Mouse (Mus musculus) midbrain, embryonic 13.5 days (tissue): ENCODE measurements around the gene Ccdc81. TPM values are rescaled to one million over a fixed set of nuclear protein-coding genes. Genes with fewer than 3 reads are reported as not detected.

Source experiments
- ATAC-seq: fragments of 200-750 bp; cut with Nextera tagmentation; 2 replicates; pipeline ENCODE4 v1.8.0; 2017; ENCODE audit warnings: mild to moderate bottlenecking, moderate TSS enrichment, moderate library complexity
- H3K27ac ChIP-seq: fragments of 300-500 bp; sonication (generic); 2 replicates; pipeline ENCODE4 v1.5.1; 2015; ENCODE audit warnings: inconsistent platforms, mild to moderate bottlenecking, moderate library complexity
- H3K27me3 ChIP-seq: fragments of 300-500 bp; sonication (generic); 2 replicates; pipeline ENCODE4 v1.6.1; 2015; ENCODE audit warnings: mild to moderate bottlenecking, inconsistent platforms
- H3K36me3 ChIP-seq: fragments of 300-500 bp; sonication (generic); 2 replicates; pipeline ENCODE4 v1.6.1; 2015; ENCODE audit warnings: mild to moderate bottlenecking, inconsistent platforms
- H3K4me1 ChIP-seq: fragments of 300-500 bp; sonication (generic); replicated peaks from 2 replicates; pipeline ENCODE4 v1.6.1; 2015; ENCODE audit warnings: inconsistent platforms
- H3K4me2 ChIP-seq: fragments of 300-500 bp; sonication (generic); replicated peaks from 2 replicates; pipeline ENCODE4 v1.6.1; 2015; ENCODE audit warnings: moderate library complexity, mild to moderate bottlenecking, inconsistent platforms
- H3K4me3 ChIP-seq: fragments of 300-500 bp; sonication (generic); replicated peaks from 2 replicates; pipeline ENCODE4 v1.5.1; 2015; ENCODE audit warnings: mild to moderate bottlenecking, inconsistent platforms
- H3K9ac ChIP-seq: fragments of 300-500 bp; sonication (generic); replicated peaks from 2 replicates; pipeline ENCODE4 v1.6.1; 2015; ENCODE audit warnings: mild to moderate bottlenecking, inconsistent platforms
- H3K9me3 ChIP-seq: fragments of 300-500 bp; sonication (generic); 2 replicates; pipeline ENCODE4 v1.6.1; 2016; ENCODE audit warnings: mild to moderate bottlenecking, inconsistent platforms
- WGBS: fragments of 180-500 bp; shearing (Covaris S2); methylation state at CpG from one replicate; pipeline ENCODE4 v1.1.7; 2015; 5-methylcytosine and 5-hydroxymethylcytosine counted together
- polyA plus RNA-seq: library from polyadenylated mRNA; unstranded; fragments of >200 nt; fragmentation: Nextera tagmentation; extraction: Ambion mirVana; gene quantifications from 2 replicates; pipeline ENCODE4 v1.2.1, GENCODE M21; 2015

Gene Ccdc81
- 0.49 and 0.93 TPM in 2 replicates for polyA plus RNA-seq

DNA sequence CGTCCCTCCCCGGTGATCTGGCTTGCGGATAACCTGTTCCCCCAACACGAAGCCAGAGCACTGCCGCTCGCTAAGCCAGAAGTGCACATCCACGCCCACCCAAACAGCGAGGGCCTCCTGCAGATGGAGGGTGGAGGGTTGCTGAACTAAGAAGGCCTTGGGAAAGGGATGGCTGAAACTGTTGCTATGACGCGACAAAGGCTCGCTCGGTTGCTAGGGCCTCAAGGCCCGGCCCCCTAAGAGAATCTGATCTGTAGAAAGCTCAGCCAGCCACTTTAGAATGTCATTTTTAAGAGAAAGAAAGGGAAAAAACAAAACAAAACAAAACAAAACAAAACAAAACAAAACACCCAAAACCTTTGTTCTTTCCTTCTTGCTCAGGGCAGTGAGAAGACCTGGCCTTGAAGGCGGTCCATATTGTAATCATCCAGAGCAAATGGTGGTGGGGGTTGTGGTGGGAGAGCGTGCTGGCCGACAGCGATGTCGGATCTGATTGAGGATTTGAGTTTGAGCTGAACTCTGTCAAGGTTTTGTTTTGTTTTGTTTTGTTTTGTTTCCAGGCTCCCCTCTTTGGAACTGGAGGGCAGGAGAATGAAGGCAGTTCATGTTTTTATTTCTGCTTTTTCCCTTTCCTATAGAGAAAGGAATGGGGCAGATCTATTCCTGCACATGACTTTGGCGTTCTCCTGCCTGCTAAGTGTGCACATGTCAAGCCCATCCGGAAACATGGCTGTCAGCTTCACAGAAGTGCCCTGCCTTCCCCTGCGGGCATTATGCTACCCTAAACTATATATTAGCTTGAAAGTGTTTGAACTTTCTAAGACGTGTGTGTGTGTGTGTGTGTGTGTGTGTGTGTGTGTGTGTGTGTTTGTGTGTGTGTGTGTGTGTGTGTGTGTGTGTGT, at the start of gene Ccdc81:
TSS of gene Ccdc81 (minus strand) at position 188 of the 902 bp plus-strand sequence.
- H3K36me3 ChIP-seq = no peaks in the 10 kb centered on the region
- H3K27me3 ChIP-seq = no peaks in the 10 kb centered on the region
- peaks cover 8% of the 10 kb centered on the region for H3K4me1 ChIP-seq
- peak within 1 kb of the TSS; percentile 41 for H3K4me2 ChIP-seq
- no peak within 1 kb of the TSS for H3K27ac ChIP-seq
- H3K9me3 ChIP-seq = no peaks in the 10 kb centered on the region
- WGBS = 22% methylated on average over 22 of the region's 22 CpGs
- H3K4me3 ChIP-seq = no peak within 1 kb of the TSS
- peak; percentile 86 for ATAC-seq
- no peak within 1 kb of the TSS for H3K9ac ChIP-seq

DNA sequence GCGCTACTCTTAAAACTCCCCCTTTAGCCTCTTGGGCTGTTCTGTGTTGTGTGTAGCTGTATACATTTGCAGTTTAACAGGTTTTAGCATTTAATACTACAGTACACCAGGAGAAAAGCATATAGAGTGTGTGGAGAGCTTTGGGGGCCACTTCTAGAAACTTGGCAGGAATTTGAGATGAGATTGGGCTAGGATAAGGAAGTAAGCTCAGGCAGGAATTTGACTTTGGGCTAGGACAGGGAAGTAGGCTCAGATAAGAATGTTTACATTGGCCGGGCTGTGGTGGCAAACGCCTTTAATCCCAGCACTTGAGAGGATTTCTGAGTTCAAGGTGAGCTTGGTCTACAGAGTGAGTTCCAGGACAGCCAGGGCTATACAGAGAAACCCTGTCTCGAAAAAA, 46.0 kb upstream of the Ccdc81 start:
- no peak overlapping the region for H3K4me3 ChIP-seq
- peaks cover 10% of the 10 kb centered on the region; the same call in 1 of the 2 replicates for H3K36me3 ChIP-seq
- H3K4me2 ChIP-seq = no peak overlapping the region
- no peak for ATAC-seq
- WGBS = 80% methylated on average over 4 of the region's 4 CpGs
- H3K27me3 ChIP-seq = no peaks in the 10 kb centered on the region
- H3K9me3 ChIP-seq = no peaks in the 10 kb centered on the region
- no peak overlapping the region for H3K9ac ChIP-seq
- no peak overlapping the region for H3K27ac ChIP-seq
- no peaks in the 10 kb centered on the region for H3K4me1 ChIP-seq

DNA sequence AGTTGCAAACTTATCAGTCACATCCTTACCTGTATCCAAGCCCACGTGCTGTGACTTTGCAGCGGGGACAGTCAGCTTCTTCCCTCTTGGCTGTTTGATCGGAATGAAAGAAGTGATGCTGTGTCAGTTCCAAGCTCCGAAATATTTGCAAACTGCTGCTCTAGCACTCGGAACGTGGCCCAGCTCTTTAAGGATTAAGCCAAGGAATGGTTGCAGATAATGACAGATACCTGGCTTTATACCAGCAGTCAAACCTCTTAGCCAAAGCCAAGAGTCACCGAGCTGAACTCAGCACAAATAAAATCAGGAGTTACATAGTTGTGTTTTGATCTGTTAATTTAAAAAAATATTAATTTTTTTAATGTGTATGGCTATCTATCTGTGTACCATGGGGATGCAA, 44.6 kb upstream of the Ccdc81 start:
- no peaks in the 10 kb centered on the region for H3K4me1 ChIP-seq
- no peaks in the 10 kb centered on the region for H3K27me3 ChIP-seq
- no peak overlapping the region for H3K4me2 ChIP-seq
- no peaks in the 10 kb centered on the region for H3K36me3 ChIP-seq
- no peak overlapping the region for H3K27ac ChIP-seq
- no peak for ATAC-seq
- H3K4me3 ChIP-seq = no peak overlapping the region
- WGBS = 88% methylated on average over 7 of the region's 7 CpGs
- no peaks in the 10 kb centered on the region for H3K9me3 ChIP-seq
- no peak overlapping the region for H3K9ac ChIP-seq

DNA sequence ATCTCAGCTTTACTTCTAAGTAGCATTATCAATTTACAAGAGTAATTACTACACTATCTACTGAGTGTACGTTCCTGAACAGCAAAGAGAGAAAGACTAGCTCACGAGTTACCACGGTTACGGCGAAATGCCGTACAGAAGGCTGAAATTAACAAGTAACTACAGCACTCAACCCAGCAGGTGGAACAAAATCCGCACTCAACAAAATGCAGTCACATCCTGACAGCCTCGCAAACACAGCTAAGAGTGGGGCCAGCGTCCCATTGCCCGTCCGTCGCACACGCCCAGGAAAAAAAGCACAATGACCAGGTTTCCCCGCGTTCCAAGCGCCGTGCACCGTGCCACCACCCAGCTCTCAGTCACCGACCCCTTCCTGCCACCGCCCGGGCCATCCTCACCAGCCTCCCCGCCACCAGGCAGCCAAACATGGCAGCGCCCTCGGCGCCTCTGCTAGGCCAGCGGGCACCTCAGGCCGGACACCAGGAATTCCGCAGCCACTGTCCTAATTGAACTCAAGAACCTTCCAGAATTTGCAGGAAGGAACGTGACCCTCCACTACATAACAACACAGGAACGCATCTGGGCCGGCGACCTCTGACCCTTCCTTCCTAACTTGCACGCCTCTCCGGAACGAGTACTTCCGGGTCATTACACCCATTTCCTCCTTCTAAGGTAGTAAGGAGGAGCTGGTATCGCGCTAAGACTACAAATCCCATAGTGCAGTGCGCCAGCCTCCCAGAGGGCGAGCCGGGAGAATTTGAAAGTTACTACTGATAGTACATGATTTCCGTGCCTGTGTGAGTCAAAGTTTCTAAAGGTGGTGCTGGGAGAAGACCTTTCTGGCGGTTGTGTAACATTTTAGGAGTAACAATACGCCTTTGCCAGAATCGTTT, 37.4 kb upstream of the Ccdc81 start, which contains the start of gene Hikeshi:
TSS of gene Hikeshi (minus strand) at position 634 of the 893 bp plus-strand sequence.
- Histone ChIP-seq H3K27ac (peak within 1 kb of the TSS; percentile 81), H3K27me3 (no peaks in the 10 kb centered on the region), H3K4me2 (peak within 1 kb of the TSS; percentile 67), H3K4me3 (peak within 1 kb of the TSS; percentile 81), H3K9ac (peak within 1 kb of the TSS; percentile 78), H3K4me1 (peaks cover 10% of the 10 kb centered on the region), H3K36me3 (no peaks in the 10 kb centered on the region), H3K9me3 (no peaks in the 10 kb centered on the region)
- ATAC-seq = peak; percentile 99
- under 1% methylated on average over 45 of the region's 45 CpGs for WGBS

DNA sequence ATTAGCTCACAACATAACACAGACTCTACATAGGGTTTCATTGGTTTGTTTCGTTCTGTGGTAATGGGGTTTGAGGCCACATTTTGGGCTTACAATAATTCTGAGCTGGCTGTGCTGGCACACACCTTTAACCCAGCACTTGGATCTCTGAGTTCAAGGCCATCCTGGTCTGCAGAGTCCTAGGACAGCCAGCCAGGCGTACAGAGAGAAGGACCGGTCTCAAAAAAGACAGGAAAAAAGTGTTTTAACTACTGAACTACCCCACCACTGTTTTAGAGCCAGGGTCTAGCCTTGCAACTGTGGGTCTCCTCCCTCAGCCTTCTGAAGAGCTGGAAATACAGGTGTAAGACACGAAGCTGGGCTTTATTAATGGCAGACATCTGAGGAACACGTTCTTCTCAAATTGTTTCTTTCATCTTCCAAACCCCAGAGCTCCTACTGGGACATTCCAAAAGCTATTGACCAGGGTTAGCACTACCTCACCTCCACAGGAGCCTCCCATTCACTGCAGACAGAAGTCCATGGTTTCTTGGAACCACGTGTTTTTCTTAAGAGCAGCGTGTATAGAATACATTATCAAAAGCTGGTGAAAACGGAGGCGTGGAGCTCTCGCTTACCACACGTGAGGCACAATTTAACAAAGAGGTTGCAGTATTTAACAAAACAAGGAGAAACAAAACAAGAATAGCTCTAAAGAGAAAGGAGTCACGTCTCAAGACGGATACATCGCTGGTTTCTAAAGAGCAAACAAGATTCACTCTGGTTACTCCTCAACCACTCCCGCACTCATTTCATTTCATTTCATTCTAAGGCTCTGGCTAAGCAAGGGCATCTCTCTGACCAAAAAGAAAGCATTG, 36.3 kb upstream of the Ccdc81 start:
- Histone ChIP-seq H3K36me3 (peaks cover 2% of the 10 kb centered on the region), H3K9me3 (no peaks in the 10 kb centered on the region), H3K27ac (no peak overlapping the region), H3K4me1 (peaks cover 10% of the 10 kb centered on the region), H3K27me3 (no peaks in the 10 kb centered on the region), H3K4me3 (peak overlapping the region; percentile 81), H3K9ac (peak overlapping the region; percentile 78), H3K4me2 (peak overlapping the region; percentile 67)
- 47% methylated on average over 15 of the region's 15 CpGs for WGBS
- ATAC-seq = no peak

DNA sequence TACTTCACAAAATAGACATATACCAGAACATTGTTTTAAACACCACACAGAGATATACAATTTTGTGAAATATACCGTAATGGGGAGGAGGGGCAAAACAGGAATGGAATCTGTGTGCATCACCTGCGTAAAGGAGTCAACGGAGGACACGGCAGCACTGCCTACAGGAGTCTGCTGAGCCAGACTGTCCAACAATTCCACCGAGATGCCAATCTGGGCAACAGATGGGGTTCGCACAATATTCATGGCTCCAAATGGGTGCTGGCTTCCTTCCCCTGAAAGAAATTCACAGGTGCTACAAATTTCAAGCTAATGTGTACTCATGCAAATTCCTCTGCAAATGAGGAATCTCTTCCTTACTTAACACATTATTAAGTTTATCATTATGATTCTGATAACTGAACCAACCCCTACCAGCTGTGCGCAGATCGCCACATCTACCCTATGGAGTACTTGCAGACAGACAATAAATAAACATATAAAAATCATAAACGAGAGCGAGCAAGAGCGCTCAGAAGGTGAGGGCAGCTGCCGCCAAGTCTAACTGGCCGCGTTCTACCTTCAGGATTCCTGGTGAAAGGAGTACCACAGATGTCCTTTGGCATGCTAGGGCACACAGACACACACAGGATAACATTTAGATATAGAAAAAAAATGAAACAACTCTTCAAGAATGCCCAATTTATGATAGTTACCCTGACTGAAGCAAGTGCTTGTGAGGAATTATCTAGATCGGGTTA, 20.2 kb upstream of the Ccdc81 start:
- Histone ChIP-seq H3K4me1 (no peaks in the 10 kb centered on the region), H3K9me3 (no peaks in the 10 kb centered on the region), H3K4me2 (no peak overlapping the region), H3K4me3 (no peak overlapping the region), H3K36me3 (peaks cover 36% of the 10 kb centered on the region), H3K27ac (no peak overlapping the region), H3K9ac (no peak overlapping the region), H3K27me3 (no peaks in the 10 kb centered on the region)
- no peak for ATAC-seq
- 98% methylated on average over 15 of the region's 15 CpGs for WGBS

DNA sequence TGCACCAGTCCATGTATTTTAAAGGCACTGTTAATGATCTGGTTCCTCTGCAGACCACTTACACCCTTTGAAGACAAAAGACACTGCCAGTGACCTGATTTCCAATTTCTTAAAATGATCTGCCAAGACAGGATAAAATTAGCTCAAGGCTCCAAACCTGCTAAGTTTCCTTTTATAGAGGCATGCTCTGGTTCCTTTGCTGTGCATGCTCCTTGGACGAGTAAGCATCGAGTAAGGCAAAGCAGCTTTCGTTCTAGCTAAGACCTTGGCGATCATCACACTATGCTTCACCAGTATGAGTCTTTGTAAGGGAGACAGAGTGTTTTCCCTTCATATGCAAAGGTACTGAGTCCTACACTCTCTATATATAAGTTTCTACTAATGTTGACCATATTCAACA, 14.3 kb upstream of the Ccdc81 start:
- Histone ChIP-seq H3K9me3 (no peaks in the 10 kb centered on the region), H3K27me3 (no peaks in the 10 kb centered on the region), H3K9ac (no peak overlapping the region), H3K36me3 (peaks cover 26% of the 10 kb centered on the region), H3K27ac (no peak overlapping the region), H3K4me3 (no peak overlapping the region), H3K4me2 (no peak overlapping the region), H3K4me1 (no peaks in the 10 kb centered on the region)
- WGBS = 94% methylated on average over 4 of the region's 4 CpGs
- ATAC-seq = no peak

DNA sequence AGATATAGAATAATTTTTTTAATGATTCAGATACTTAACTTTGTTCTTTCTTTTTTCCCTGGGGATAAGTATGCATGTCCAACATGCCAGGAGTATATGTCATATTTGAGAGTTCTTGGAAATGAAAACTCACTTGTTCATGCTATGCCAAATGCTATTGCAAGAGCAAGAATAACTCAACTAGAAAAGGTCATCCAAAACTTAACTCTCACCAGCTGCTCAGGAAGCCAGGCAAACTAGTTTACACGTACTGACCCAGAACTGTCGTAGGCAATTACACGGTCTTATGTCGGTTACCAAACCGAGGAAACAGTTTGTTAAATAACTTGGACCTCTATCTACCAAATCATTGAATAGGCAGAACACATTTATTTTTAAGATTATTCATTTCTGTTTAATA, 13.3 kb upstream of the Ccdc81 start:
- Histone ChIP-seq H3K4me1 (no peaks in the 10 kb centered on the region), H3K27me3 (no peaks in the 10 kb centered on the region), H3K4me2 (no peak overlapping the region), H3K9me3 (no peaks in the 10 kb centered on the region), H3K27ac (no peak overlapping the region), H3K9ac (no peak overlapping the region), H3K4me3 (no peak overlapping the region), H3K36me3 (peaks cover 26% of the 10 kb centered on the region)
- ATAC-seq = no peak
- 77% methylated on average over 5 of the region's 5 CpGs for WGBS

DNA sequence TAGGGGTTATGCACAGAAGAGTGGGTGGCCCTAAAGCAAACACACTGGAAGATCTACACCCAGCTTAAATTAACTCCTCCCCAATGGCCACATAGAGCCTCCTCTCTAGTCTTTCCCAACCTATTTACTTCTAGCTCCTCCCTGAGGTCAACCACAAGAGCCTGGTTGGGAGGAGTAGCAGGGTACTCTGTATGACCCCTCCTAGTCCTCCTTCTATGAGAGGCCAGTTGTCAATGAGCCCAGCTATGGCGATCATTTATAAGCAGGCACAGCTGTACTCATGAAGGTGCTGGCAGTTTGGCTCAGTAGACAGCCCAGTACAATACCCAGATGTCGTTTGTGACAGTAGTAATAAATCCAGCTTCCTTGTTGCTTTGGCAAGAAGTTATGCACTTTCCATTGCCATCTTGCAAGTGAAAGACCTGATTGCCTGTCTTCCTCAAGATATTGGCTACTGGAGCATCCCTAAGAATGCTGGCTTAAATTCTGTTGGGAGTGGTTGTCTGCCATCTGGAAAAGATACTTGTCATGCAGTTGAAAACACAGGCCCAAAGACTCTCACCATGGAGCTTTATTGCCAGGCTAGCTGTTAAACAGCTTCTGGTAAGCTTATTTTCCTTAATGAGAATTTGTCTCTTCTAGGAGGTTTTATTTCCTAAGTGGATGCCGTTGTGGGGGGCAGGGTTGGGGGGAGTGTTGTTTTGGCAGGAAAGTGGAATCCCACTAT, 10.2 kb upstream of the Ccdc81 start:
- 91% methylated on average over 3 of the region's 3 CpGs for WGBS

DNA sequence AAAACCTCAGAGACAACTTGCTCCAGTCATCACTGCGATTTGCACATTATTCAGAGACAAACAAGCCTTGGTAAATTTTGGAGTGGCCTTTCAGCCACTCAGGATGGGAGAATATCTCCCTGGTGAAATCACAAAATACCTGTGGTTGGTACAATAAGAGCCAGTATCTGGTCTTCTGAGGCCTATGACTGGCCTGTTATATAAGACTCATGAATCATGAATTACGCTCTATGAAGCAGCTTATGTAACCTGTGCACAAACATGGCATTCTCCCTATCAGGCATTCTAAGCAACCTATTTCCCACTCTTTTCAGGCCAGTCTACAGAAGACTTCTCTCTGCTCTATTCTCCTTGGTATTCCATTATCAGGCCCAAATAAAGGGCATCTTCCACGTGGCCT, 8.9 kb upstream of the Ccdc81 start:
- H3K4me3 ChIP-seq = no peak overlapping the region
- no peak overlapping the region for H3K9ac ChIP-seq
- H3K9me3 ChIP-seq = no peaks in the 10 kb centered on the region
- no peak for ATAC-seq
- no peaks in the 10 kb centered on the region for H3K27me3 ChIP-seq
- H3K4me1 ChIP-seq = no peaks in the 10 kb centered on the region
- 89% methylated on average over 3 of the region's 3 CpGs for WGBS
- H3K27ac ChIP-seq = no peak overlapping the region
- H3K4me2 ChIP-seq = no peak overlapping the region
- 0 out of 2 replicates have a peak, but pooled peaks cover 10% of the 10 kb centered on the region for H3K36me3 ChIP-seq

More for the DNA sequence above, 10.2 kb upstream of the Ccdc81 start:
- Histone ChIP-seq H3K36me3 (peaks cover 15% of the 10 kb centered on the region; the same call in 1 of the 2 replicates), H3K27ac (no peak overlapping the region), H3K27me3 (no peaks in the 10 kb centered on the region), H3K4me2 (no peak overlapping the region), H3K4me3 (no peak overlapping the region), H3K9ac (no peak overlapping the region), H3K9me3 (no peaks in the 10 kb centered on the region), H3K4me1 (no peaks in the 10 kb centered on the region)
- no peak for ATAC-seq
